Mouse (Mus musculus): ENCODE data around the gene Ufc1.
A peak's percentile ranks its signal among the peaks of the same experiment; 100 is the strongest.

GRCm38 (mm10) chr1:171281528-171281923, 13.3 kb downstream of the Ufc1 start:
- no peak for TF ChIP-seq POLR2A (IDR thresholded peaks at IDR 0.05; ENCODE audit: low read depth, low read length)
- peak; percentile 55; the same call in 1 of the 2 replicates for TF ChIP-seq CTCF (IDR thresholded peaks at IDR 0.05; ENCODE audit: extremely low read depth, insufficient read depth, insufficient read length, insufficient replicate concordance)

Measured in spleen, adult 2 months (tissue).